Mouse (Mus musculus) kidney, postnatal 14 days (tissue): Measurements from ENCODE around the gene Cct6b.
"Not testable (repeated sequence)": the region's sequence is repeated elsewhere in the genome, so short reads cannot be mapped to it uniquely, and the experiment has no call there.

Experiments used
- DNase-seq: peaks from one replicate; pipeline ENCODE4 v3.0.0; 2022; ENCODE audit warnings: mixed read lengths

Gene Cct6b

DNA sequence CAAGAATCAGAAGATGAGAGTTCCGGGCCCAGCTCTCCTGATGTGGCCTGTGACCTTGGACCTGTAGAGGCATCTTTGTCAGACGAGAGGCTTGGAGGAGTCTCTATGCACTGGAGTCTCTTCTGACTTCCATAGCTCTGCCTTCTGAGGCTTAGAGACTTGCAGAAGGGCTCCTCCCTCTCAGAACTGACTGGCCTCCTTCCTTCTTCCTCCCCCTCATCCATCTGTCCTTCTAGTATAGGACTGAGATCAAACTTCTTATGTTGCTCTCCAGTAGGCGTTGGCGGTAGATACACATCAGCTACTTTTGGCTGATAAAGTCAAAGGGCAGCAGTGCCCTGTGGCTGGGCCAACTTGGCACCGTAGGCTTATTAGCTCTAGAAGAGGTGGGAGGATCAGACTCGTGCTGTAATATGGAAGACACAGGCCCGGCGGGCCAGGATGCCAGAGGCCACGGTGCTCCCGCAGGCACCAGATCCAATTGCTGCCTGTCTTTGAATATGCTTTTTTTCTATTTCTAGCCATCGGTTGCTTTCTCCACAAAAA, 64.2 kb downstream of the Cct6b start:
- no peak for DNase-seq

DNA sequence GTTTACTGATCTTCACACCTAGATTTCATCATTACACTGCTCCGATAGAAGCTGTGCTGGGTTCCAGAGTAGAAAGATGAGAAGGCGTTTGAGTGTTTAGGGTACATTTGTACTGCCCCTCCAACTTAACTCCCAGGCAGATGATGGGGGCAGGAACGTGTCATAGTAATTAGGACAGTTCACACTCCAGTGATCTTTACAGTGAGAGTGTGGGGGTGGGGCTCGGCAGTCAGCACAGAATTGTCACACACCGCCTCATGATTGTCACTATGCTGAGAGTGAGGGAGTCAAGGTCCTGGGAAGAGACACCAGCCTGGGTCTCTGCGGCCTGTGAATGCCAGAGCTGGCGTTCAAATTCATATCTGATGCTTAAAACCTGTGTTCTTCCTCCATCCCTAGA, 68.2 kb downstream of the Cct6b start:
- DNase-seq = no peak

DNA sequence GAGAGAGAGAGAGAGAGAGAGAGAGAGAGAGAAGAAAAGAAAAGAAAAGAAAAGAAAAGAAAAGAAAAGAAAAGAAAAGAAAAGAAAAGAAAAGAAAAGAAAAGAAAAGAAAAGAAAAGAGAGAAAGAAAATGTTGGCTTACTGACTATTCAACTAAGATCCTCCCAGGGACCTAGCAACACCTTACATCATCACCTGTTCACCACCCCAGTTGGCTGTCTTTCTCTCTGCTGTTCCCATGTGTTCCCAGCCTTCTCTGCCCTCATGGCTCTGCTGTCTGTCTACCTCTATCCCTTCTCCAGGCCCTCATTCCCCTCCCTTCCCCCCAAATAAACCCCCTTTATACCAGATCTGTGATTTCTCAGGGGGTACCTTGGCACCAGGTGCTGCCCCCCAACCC, 69.2 kb downstream of the Cct6b start:
- DNase-seq = not testable (repeated sequence)

DNA sequence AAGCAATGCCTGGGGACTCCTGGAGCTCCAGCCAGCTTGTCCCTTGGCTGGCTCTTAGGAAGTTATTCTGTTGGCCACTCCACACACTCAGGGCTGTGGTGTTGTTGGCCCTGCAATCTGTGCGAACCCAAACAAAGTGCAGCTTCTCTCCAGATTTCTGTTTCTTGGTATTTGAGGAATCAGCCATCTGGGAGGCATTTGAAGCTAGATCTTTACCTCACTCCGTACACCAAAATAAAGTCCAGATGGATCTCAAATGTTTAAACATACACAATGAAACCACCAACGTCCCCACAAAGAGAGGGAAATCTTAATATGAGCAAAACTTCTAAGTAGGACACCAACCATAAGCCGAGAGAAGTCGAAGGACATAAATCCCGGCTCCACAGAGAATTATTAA, 71.5 kb downstream of the Cct6b start:
- DNase-seq = no peak

DNA sequence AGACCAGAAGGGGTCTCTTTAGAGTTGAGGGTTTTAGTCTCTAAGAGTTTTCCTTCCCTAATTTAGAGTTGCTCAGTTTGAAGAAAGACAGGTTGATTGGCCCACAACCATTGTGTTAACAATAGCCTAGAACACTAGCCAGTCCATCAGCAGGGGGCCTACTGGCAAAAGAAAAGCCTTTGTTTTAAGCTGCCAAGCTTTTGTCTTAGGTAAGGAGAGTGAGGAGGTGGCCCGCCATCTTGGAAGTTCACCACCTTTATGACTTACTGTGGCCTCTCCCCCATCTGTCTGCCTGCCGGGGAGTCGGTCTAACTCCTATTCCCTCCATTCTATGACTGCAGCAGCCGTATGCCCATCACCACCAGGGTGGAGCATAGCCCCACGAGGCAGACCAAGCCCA, 73.6 kb downstream of the Cct6b start:
- no peak for DNase-seq

DNA sequence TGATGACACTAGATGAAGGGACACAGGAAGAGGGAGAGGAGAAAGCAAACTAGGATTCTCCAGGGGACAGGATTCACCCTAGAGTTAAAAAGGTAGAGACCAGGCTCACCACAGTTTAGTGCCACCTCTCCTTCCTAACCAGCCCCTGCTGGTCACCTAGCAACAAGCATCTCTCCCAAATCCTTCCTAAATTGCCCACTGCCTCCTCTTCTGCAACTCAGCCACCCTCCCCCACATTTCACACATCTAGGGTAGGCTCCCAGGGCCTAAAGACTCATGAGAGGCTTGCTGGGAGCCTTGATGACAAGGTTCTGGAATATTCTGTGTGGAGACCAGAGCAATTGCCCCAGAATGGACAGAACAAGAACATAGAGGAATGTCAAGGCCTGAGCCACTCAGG, 76.5 kb downstream of the Cct6b start:
- no peak for DNase-seq

DNA sequence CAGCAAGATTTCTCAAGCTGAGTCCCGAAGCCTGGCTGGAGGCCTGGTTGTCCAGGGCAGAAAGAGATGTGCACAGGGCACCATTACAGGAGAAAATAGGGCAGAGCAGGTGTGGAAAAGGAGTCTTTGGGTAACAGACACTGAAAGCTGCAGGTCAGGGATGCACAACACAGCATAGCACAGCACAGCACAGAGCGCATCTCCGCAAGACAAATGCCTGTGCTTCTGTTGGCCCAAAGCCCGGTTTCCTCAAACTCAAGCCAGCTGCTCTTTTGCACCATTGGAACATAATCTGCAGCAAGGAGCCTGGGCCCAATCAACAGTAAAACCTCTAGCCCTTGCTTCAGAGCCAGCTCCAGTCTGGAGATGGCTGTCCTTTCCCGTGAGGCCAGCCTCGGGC, 79.4 kb downstream of the Cct6b start:
- DNase-seq = peak; percentile 79

DNA sequence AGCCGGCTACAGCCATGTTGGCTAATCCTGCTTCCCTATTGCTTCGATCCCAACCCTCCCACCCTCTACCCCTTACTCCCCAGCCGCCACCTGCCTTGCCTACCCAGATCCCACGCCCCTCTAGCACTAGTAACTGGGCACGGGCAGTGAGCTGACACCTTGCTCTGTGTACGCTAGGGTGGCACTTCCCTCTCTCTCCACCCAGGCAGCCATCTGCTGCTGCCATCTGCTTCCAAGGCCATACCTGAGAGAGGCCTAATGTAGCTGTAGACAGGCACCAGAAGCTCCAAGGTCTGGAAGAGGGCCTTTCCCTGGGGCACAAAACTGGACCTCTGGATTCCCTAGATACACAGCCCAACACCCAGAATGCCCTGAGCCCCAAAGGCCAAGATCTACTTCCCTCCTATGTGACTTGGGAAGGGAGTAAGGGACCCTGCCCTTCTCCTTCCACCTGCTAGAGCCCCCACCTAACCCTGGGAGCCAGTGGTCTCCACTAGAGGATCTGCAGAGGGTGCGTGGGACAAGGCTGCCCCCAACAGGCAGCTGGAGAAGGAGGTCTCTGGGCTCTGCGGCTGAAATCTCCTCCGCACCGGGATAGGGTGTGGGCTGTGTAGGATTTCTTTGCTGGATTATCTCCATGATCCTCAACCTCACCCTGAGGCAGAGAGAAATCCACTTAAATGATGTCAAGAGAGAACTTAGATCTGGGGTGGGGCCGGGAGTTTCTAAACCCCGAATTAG, 80.2 kb downstream of the Cct6b start:
- DNase-seq = peak; percentile 6

DNA sequence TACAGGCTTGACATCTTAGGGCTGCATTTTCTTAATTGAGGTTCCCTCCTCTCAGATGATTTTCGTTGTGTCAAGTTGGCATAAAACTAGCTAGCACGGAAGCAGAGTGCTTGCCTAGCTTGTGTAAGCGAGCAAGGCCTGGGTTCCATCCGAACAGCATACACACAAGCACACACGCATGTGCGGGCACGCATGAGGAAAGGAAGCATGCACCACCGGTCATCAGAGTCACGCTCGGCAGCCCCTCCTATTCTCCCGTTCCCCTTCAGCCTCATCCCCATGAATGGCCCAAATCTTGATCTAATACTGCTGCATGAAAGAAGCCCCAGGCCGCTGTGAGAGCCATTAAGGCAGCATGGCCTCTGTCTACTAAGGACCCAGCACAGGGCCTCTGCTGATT, 85.6 kb downstream of the Cct6b start:
- DNase-seq = no peak
